Mouse (Mus musculus): ENCODE measurements around the gene Rrad.

DNA sequence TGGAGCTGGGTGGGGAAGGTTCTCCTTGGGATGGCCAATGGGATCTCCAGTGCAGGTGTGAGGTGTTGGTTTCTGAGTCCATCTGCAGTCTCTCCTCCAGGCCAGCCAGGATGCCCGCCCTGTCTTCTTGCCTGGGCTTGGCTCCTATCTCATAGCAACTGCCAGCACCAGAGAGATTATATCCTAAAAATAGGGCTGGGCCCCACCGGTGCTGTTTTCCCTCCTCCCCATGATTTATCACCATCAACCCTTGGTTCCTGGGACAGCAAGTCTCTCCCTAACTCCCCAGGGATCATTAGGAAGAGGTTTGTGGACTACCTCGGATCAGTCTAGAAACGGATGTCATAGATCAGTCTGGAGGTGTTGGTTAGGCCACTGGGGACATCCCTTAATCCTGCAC, 18.0 kb downstream of the Rrad start:
- TF ChIP-seq GATA1 (IDR thresholded peaks at IDR 0.05; ENCODE audit: borderline replicate concordance, low read length) (no peak), FLI1 (IDR thresholded peaks at IDR 0.05; ENCODE audit: low read length) (no peak)
